ENCODE assay signal across 8 mouse cellular contexts in the genomic region with DNA sequence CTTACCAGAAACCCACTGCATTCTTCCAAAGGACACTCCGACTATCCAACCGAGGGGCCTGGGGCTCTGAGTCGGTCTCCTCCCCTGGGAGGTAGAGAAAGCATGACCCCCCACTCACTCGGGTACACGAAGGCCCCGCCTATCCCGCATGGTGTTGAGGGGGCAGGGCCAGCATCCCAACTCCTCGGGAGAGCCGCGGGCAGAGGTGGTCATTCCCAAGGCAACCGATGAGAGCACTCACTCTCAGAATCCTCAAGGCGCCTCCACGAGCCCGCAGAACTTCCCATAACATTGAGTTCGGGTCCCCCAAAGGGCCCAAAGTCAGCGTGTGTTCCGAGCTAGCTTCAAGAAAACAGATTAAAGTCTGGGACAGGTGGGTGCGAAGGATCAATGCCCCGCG. TPM values are rescaled to one million over a fixed set of nuclear protein-coding genes. Genes with fewer than 3 reads are reported as not detected.
A peak's percentile ranks its signal among the peaks of the same experiment; 100 is the strongest.
DNase-seq lines count a peak whose midpoint lies in the region; ATAC-seq and TF ChIP-seq lines count a peak whose summit lies in the region.

No protein-coding gene starts in this region.

- no peak for TF ChIP-seq CTCF in G1E (IDR thresholded peaks at IDR 0.05; ENCODE audit: low read depth, low read length)
- TF ChIP-seq CTCF in liver, adult 2 months (IDR thresholded peaks at IDR 0.05; ENCODE audit: low read depth, low read length), result no peak

- peak overlapping the region; percentile 72 for H3K4me3 ChIP-seq in G1E (ENCODE audit: low read depth, low read length)
- H3K4me3 ChIP-seq in hindbrain, embryonic 11.5 days (ENCODE audit: low read depth, low read length), result peak overlapping the region; percentile 57
- H3K4me3 ChIP-seq in liver, adult 2 months (ENCODE audit: insufficient read depth, low read depth, low read length), result peak overlapping the region; percentile 58

- no peak for ATAC-seq in G1E (ENCODE audit: extremely low read depth, insufficient number of reproducible peaks, low FRiP score, poor library complexity, severe bottlenecking)
- ATAC-seq in hindbrain, embryonic 11.5 days (ENCODE audit: low FRiP score), result peak; percentile 77
- ATAC-seq in monocyte, adult 5-6 weeks (replicated peaks; ENCODE audit: insufficient number of reproducible peaks, low FRiP score, low TSS enrichment, poor library complexity, severe bottlenecking), result no peak

- H3K4me1 ChIP-seq in G1E (ENCODE audit: insufficient read depth, low read depth, low read length), result peaks cover 53% of the 10 kb centered on the region
- no peaks in the 10 kb centered on the region for H3K4me1 ChIP-seq in hindbrain, embryonic 11.5 days (replicated peaks; ENCODE audit: control insufficient read depth, insufficient read depth, low read length)
- H3K4me1 ChIP-seq in liver, adult 2 months (ENCODE audit: control insufficient read depth, insufficient read depth, low read length), result no peaks in the 10 kb centered on the region

- H3K9me3 ChIP-seq in G1E (replicated peaks), result no peaks in the 10 kb centered on the region
- H3K9me3 ChIP-seq in hindbrain, embryonic 11.5 days (ENCODE audit: control insufficient read depth, low read length), result no peaks in the 10 kb centered on the region

- peaks cover 42% of the 10 kb centered on the region for H3K36me3 ChIP-seq in G1E (replicated peaks)
- H3K36me3 ChIP-seq in hindbrain, embryonic 11.5 days (ENCODE audit: control insufficient read depth, insufficient read depth, low read length), result no peaks in the 10 kb centered on the region
- no peaks in the 10 kb centered on the region for H3K36me3 ChIP-seq in liver, adult 2 months (ENCODE audit: control insufficient read depth, insufficient read depth, low read length)

- no peak for TF ChIP-seq POLR2A in liver, adult 2 months (IDR thresholded peaks at IDR 0.05; ENCODE audit: extremely low read depth, insufficient read depth, low read length)

- 0 out of 2 replicates have a peak overlapping the region, but pooled peaks have one; percentile 30 for H3K27ac ChIP-seq in hindbrain, embryonic 11.5 days (ENCODE audit: low read depth, low read length)
- no peak overlapping the region for H3K27ac ChIP-seq in liver, adult 2 months (replicated peaks; ENCODE audit: insufficient read depth, low read depth, low read length)

- H3K27me3 ChIP-seq in G1E (ENCODE audit: insufficient read depth, low read length), result peaks cover 24% of the 10 kb centered on the region
- H3K27me3 ChIP-seq in hindbrain, embryonic 11.5 days (ENCODE audit: control insufficient read depth, insufficient read depth, low read length), result 0 out of 2 replicates have a peak, but pooled peaks cover 4% of the 10 kb centered on the region
- no peaks in the 10 kb centered on the region for H3K27me3 ChIP-seq in liver, adult 2 months (ENCODE audit: control insufficient read depth, insufficient read depth, low read length)

- peak; percentile 96 for DNase-seq in heart, adult 11 months
- no peak for DNase-seq in heart, adult 8-10 months (ENCODE audit: low spot score)
- DNase-seq in G1E (ENCODE audit: low spot score), result no peak
- peak; percentile 72 for DNase-seq in embryo, embryonic 10.5 days (ENCODE audit: low spot score)
- peak; percentile 56 for DNase-seq in hindbrain, embryonic 11.5 days (ENCODE audit: low spot score)
- DNase-seq in liver, adult 2 months (ENCODE audit: extremely low read depth, low read depth, low spot score), result no peak
- peak; percentile 51 for DNase-seq in neural tube, embryonic 10.5 days (ENCODE audit: extremely low spot score, low spot score)

- H3K79me2 ChIP-seq in liver, adult 2 months (ENCODE audit: control insufficient read depth, insufficient read depth, low read length), result no peaks in the 10 kb centered on the region

- WGBS in hindbrain, embryonic 11.5 days, result 2% methylated on average over 20 of the region's 20 CpGs
- WGBS in liver, adult 2 months, result 3% methylated on average over 20 of the region's 20 CpGs

- peak overlapping the region; percentile 78 for H3K4me2 ChIP-seq in hindbrain, embryonic 11.5 days (replicated peaks; ENCODE audit: low read depth, low read length)

- H3K9ac ChIP-seq in hindbrain, embryonic 11.5 days (ENCODE audit: low read depth, low read length), result peak overlapping the region; percentile 54
- H3K9ac ChIP-seq in liver, adult 2 months (ENCODE audit: low read depth, low read length), result peak overlapping the region; percentile 56

RNA-seq across cellular contexts. Expression of a gene that starts 2.0 kb away (rescaled TPM):
- 1 to 10 TPM in 2 of 4 experiments, under 1 TPM in 2; 0.44 to 1.9 (median 0.75) TPM for total RNA-seq in heart, adult 8-10 months (2022)
- total RNA-seq in G1E (2014; fragmentation: Nextera tagmentation), result 1.3 and 3.7 TPM in 2 replicates
- 4.4 and 5.5 TPM in 2 replicates for total RNA-seq in G1E (2017)
- 4.8 and 4.9 TPM in 2 replicates for polyA plus RNA-seq in G1E (2012)
- polyA plus RNA-seq in hindbrain, embryonic 11.5 days (2014; fragmentation: Nextera tagmentation; extraction: Ambion mirVana), result 0.35 and 0.71 TPM in 2 replicates
- total RNA-seq in liver, adult 2 months (2014; rRNA removed), result 0.74 and 1.6 TPM in 2 replicates
- polyA plus RNA-seq in liver, adult 2 months (2012; rRNA removed), result 0.58 and 1.0 TPM in 2 replicates
- total RNA-seq in monocyte, adult 5-6 weeks (2017), result 124 to 141 TPM (median 133 TPM) in 3 replicates

RNA-seq across cellular contexts. Expression of a gene that starts 2.9 kb away (rescaled TPM):
- total RNA-seq in heart, adult 8-10 months (2022), result 10 to 100 TPM; 12.9 to 15.6 (median 14.1) TPM
- total RNA-seq in G1E (2014; fragmentation: Nextera tagmentation), result 27.9 and 35.1 TPM in 2 replicates
- 49.9 and 52.7 TPM in 2 replicates for total RNA-seq in G1E (2017)
- 10.9 and 15.4 TPM in 2 replicates for polyA plus RNA-seq in G1E (2012)
- 25.5 and 26.7 TPM in 2 replicates for polyA plus RNA-seq in hindbrain, embryonic 11.5 days (2014; fragmentation: Nextera tagmentation; extraction: Ambion mirVana)
- 7.1 and 9.5 TPM in 2 replicates for total RNA-seq in liver, adult 2 months (2014; rRNA removed)
- 40.9 and 57.0 TPM in 2 replicates for polyA plus RNA-seq in liver, adult 2 months (2012; rRNA removed)
- total RNA-seq in monocyte, adult 5-6 weeks (2017), result 74.9 to 128 TPM (median 92.8 TPM) in 3 replicates

RNA-seq across cellular contexts. Expression of a gene that starts 12.0 kb away (rescaled TPM):
- total RNA-seq in heart, adult 8-10 months (2022), result not detected
- not detected in 2 replicates for total RNA-seq in G1E (2014; fragmentation: Nextera tagmentation)
- total RNA-seq in G1E (2017), result not detected in 2 replicates
- not detected in 2 replicates for polyA plus RNA-seq in G1E (2012)
- not detected in 2 replicates for polyA plus RNA-seq in hindbrain, embryonic 11.5 days (2014; fragmentation: Nextera tagmentation; extraction: Ambion mirVana)
- not detected in 2 replicates for total RNA-seq in liver, adult 2 months (2014; rRNA removed)
- 0.31 TPM in 1 of 2 replicates, not detected in the other for polyA plus RNA-seq in liver, adult 2 months (2012; rRNA removed)
- 8.3 to 10.4 TPM (median 9.8 TPM) in 3 replicates for total RNA-seq in monocyte, adult 5-6 weeks (2017)

RNA-seq across cellular contexts. Expression of a gene that starts 16.5 kb away (rescaled TPM):
- total RNA-seq in heart, adult 8-10 months (2022), result 100 to 1,000 TPM; 141 to 155 (median 143) TPM
- total RNA-seq in G1E (2014; fragmentation: Nextera tagmentation) (580 and 606 TPM in 2 replicates), G1E (2017) (211 and 235 TPM in 2 replicates)
- 103 and 114 TPM in 2 replicates for polyA plus RNA-seq in G1E (2012)
- polyA plus RNA-seq in hindbrain, embryonic 11.5 days (2014; fragmentation: Nextera tagmentation; extraction: Ambion mirVana), result 187 and 194 TPM in 2 replicates
- 79.4 and 85.6 TPM in 2 replicates for total RNA-seq in liver, adult 2 months (2014; rRNA removed)
- 54.2 and 64.1 TPM in 2 replicates for polyA plus RNA-seq in liver, adult 2 months (2012; rRNA removed)
- 127 to 175 TPM (median 140 TPM) in 3 replicates for total RNA-seq in monocyte, adult 5-6 weeks (2017)

RNA-seq across cellular contexts. Expression of a gene that starts 47.9 kb away (rescaled TPM):
- total RNA-seq in heart, adult 8-10 months (2022), result 1 to 10 TPM; 3.5 to 5.3 (median 4.7) TPM
- total RNA-seq in G1E (2014; fragmentation: Nextera tagmentation), result 13.4 and 24.8 TPM in 2 replicates
- total RNA-seq in G1E (2017), result 0.41 and 1.1 TPM in 2 replicates
- 9.8 and 11.1 TPM in 2 replicates for polyA plus RNA-seq in G1E (2012)
- 1.3 and 2.4 TPM in 2 replicates for polyA plus RNA-seq in hindbrain, embryonic 11.5 days (2014; fragmentation: Nextera tagmentation; extraction: Ambion mirVana)
- 3.0 and 3.2 TPM in 2 replicates for total RNA-seq in liver, adult 2 months (2014; rRNA removed)
- polyA plus RNA-seq in liver, adult 2 months (2012; rRNA removed), result 1.2 TPM in 2 replicates
- total RNA-seq in monocyte, adult 5-6 weeks (2017), result 212 to 314 TPM (median 272 TPM) in 3 replicates

Comparison
In these comparisons a context has a peak if more than half of its experiments do, and no peak if none do; other contexts are left out.
1. DNase-seq: peak in heart, adult 11 months (single experiment), embryo, embryonic 10.5 days (single experiment), hindbrain, embryonic 11.5 days (single experiment) and neural tube, embryonic 10.5 days (single experiment); none in heart, adult 8-10 months (single experiment), G1E (single experiment) and liver, adult 2 months (single experiment).
2. RNA of a gene that starts 2.0 kb away (total RNA-seq): 124 to 141 TPM in monocyte, adult 5-6 weeks; 1.3 to 5.5 TPM in G1E, 0.44 to 1.9 TPM in heart, adult 8-10 months and 0.74 to 1.6 TPM in liver, adult 2 months; every median in the first group is over 10 times any median in the second.
3. Peak in every context shown above with its lines, with median percentiles within 50 percentile points of each other: H3K4me3 ChIP-seq.